Mouse (Mus musculus): ENCODE measurements at regions not wholly inside any gene's neighbourhood (a gene's known extent, or its start where the extent isn't known, plus 50 kb on each side); places are given as distances from the start of the nearest gene placed in this dataset.

GRCm38 (mm10) chr13:110450526-110450925 is 55.7 kb downstream of the Plk2 start:
- no peak overlapping the region for H3K4me3 ChIP-seq (replicated peaks)
- H3K36me3 ChIP-seq: no peaks in the 10 kb centered on the region
- no peak for ATAC-seq (ENCODE audit: insufficient read depth, low FRiP score, low read depth)
- H3K9me3 ChIP-seq: no peaks in the 10 kb centered on the region
- no peak overlapping the region for H3K9ac ChIP-seq
- H3K4me2 ChIP-seq: no peak overlapping the region
- H3K27ac ChIP-seq: no peak overlapping the region
- 62% methylated on average over 1 of the region's 1 CpGs for WGBS
- H3K27me3 ChIP-seq (replicated peaks): no peaks in the 10 kb centered on the region
- H3K4me1 ChIP-seq: no peaks in the 10 kb centered on the region

- Histone ChIP-seq H3K9me3 (no peaks in the 10 kb centered on the region), H3K4me3 (replicated peaks) (no peak overlapping the region), H3K9ac (no peak overlapping the region), H3K4me2 (no peak overlapping the region), H3K36me3 (no peaks in the 10 kb centered on the region), H3K4me1 (no peaks in the 10 kb centered on the region), H3K27ac (no peak overlapping the region), H3K27me3 (replicated peaks) (no peaks in the 10 kb centered on the region)
- WGBS: 68% methylated on average over 6 of the region's 6 CpGs
- ATAC-seq (ENCODE audit: insufficient read depth, low FRiP score, low read depth): no peak
Observed at GRCm38 (mm10) chr13:110452009-110452525, 57.2 kb downstream of the Plk2 start.

GRCm38 (mm10) chr13:110455085-110455484 is 60.2 kb downstream of the Plk2 start:
- Histone ChIP-seq H3K27me3 (replicated peaks) (no peaks in the 10 kb centered on the region), H3K36me3 (no peaks in the 10 kb centered on the region), H3K27ac (no peak overlapping the region), H3K9me3 (no peaks in the 10 kb centered on the region), H3K4me3 (replicated peaks) (no peak overlapping the region), H3K4me2 (no peak overlapping the region), H3K9ac (no peak overlapping the region), H3K4me1 (no peaks in the 10 kb centered on the region)
- ATAC-seq (ENCODE audit: insufficient read depth, low FRiP score, low read depth): no peak
- 64% methylated on average over 4 of the region's 4 CpGs for WGBS

GRCm38 (mm10) chr13:110455569-110456196 is 60.8 kb downstream of the Plk2 start:
- no peak for ATAC-seq (ENCODE audit: insufficient read depth, low FRiP score, low read depth)
- H3K9ac ChIP-seq: no peak overlapping the region
- no peaks in the 10 kb centered on the region for H3K36me3 ChIP-seq
- no peak overlapping the region for H3K4me2 ChIP-seq
- H3K4me1 ChIP-seq: no peaks in the 10 kb centered on the region
- no peaks in the 10 kb centered on the region for H3K27me3 ChIP-seq (replicated peaks)
- H3K27ac ChIP-seq: no peak overlapping the region
- WGBS: 49% methylated on average over 5 of the region's 5 CpGs
- no peak overlapping the region for H3K4me3 ChIP-seq (replicated peaks)
- no peaks in the 10 kb centered on the region for H3K9me3 ChIP-seq

GRCm38 (mm10) chr13:110458701-110459100 is 63.9 kb downstream of the Plk2 start:
- Histone ChIP-seq H3K4me1 (no peaks in the 10 kb centered on the region), H3K36me3 (no peaks in the 10 kb centered on the region), H3K9ac (no peak overlapping the region), H3K27ac (no peak overlapping the region), H3K27me3 (replicated peaks) (no peaks in the 10 kb centered on the region), H3K4me2 (no peak overlapping the region), H3K4me3 (replicated peaks) (no peak overlapping the region), H3K9me3 (no peaks in the 10 kb centered on the region)
- 42% methylated on average over 4 of the region's 4 CpGs for WGBS
- no peak for ATAC-seq (ENCODE audit: insufficient read depth, low FRiP score, low read depth)

- Histone ChIP-seq H3K9me3 (no peaks in the 10 kb centered on the region), H3K27me3 (replicated peaks) (no peaks in the 10 kb centered on the region), H3K4me1 (no peaks in the 10 kb centered on the region), H3K27ac (no peak overlapping the region), H3K9ac (no peak overlapping the region), H3K36me3 (no peaks in the 10 kb centered on the region), H3K4me2 (no peak overlapping the region), H3K4me3 (replicated peaks) (no peak overlapping the region)
- WGBS: 56% methylated on average over 13 of the region's 13 CpGs
- ATAC-seq (ENCODE audit: insufficient read depth, low FRiP score, low read depth): no peak
Observed at GRCm38 (mm10) chr13:110461581-110461980, 66.7 kb downstream of the Plk2 start.

GRCm38 (mm10) chr13:110471526-110471925 is 76.7 kb downstream of the Plk2 start:
- Histone ChIP-seq H3K27me3 (replicated peaks) (no peaks in the 10 kb centered on the region), H3K4me1 (no peaks in the 10 kb centered on the region), H3K4me3 (replicated peaks) (no peak overlapping the region), H3K9ac (no peak overlapping the region), H3K36me3 (no peaks in the 10 kb centered on the region), H3K27ac (no peak overlapping the region), H3K9me3 (no peaks in the 10 kb centered on the region), H3K4me2 (no peak overlapping the region)
- ATAC-seq (ENCODE audit: insufficient read depth, low FRiP score, low read depth): no peak
- WGBS: 48% methylated on average over 4 of the region's 4 CpGs

GRCm38 (mm10) chr13:110477709-110478108 is 82.9 kb downstream of the Plk2 start:
- no peak for ATAC-seq (ENCODE audit: insufficient read depth, low FRiP score, low read depth)
- no peaks in the 10 kb centered on the region for H3K4me1 ChIP-seq
- no peaks in the 10 kb centered on the region for H3K27me3 ChIP-seq (replicated peaks)
- H3K9me3 ChIP-seq: no peaks in the 10 kb centered on the region
- no peak overlapping the region for H3K4me2 ChIP-seq
- H3K27ac ChIP-seq: no peak overlapping the region
- no peak overlapping the region for H3K9ac ChIP-seq
- 85% methylated on average over 5 of the region's 5 CpGs for WGBS
- H3K4me3 ChIP-seq (replicated peaks): no peak overlapping the region
- H3K36me3 ChIP-seq: no peaks in the 10 kb centered on the region

- no peak overlapping the region for H3K9ac ChIP-seq
- H3K36me3 ChIP-seq: no peaks in the 10 kb centered on the region
- H3K27me3 ChIP-seq (replicated peaks): no peaks in the 10 kb centered on the region
- H3K4me2 ChIP-seq: no peak overlapping the region
- H3K4me1 ChIP-seq: no peaks in the 10 kb centered on the region
- WGBS: 67% methylated on average over 5 of the region's 6 CpGs
- no peak overlapping the region for H3K27ac ChIP-seq
- no peak overlapping the region for H3K4me3 ChIP-seq (replicated peaks)
- ATAC-seq (ENCODE audit: insufficient read depth, low FRiP score, low read depth): no peak
- H3K9me3 ChIP-seq: no peaks in the 10 kb centered on the region
Observed at GRCm38 (mm10) chr13:110484358-110484940, 89.6 kb downstream of the Plk2 start.

- Histone ChIP-seq H3K27ac (no peak overlapping the region), H3K4me1 (no peaks in the 10 kb centered on the region), H3K4me2 (no peak overlapping the region), H3K4me3 (replicated peaks) (no peak overlapping the region), H3K27me3 (replicated peaks) (no peaks in the 10 kb centered on the region), H3K9me3 (no peaks in the 10 kb centered on the region), H3K9ac (no peak overlapping the region), H3K36me3 (no peaks in the 10 kb centered on the region)
- ATAC-seq (ENCODE audit: insufficient read depth, low FRiP score, low read depth): no peak
- 90% methylated on average over 1 of the region's 1 CpGs for WGBS
Observed at GRCm38 (mm10) chr13:110485515-110485914, 90.7 kb downstream of the Plk2 start.

- Histone ChIP-seq H3K9me3 (no peaks in the 10 kb centered on the region), H3K9ac (no peak overlapping the region), H3K36me3 (no peaks in the 10 kb centered on the region), H3K4me2 (no peak overlapping the region), H3K4me3 (replicated peaks) (no peak overlapping the region), H3K27me3 (replicated peaks) (no peaks in the 10 kb centered on the region), H3K4me1 (no peaks in the 10 kb centered on the region), H3K27ac (no peak overlapping the region)
- WGBS: 76% methylated on average over 2 of the region's 2 CpGs
- ATAC-seq (ENCODE audit: insufficient read depth, low FRiP score, low read depth): no peak
Observed at GRCm38 (mm10) chr13:110490166-110490565, 95.3 kb downstream of the Plk2 start.

- Histone ChIP-seq H3K27ac (no peak overlapping the region), H3K36me3 (no peaks in the 10 kb centered on the region), H3K4me3 (replicated peaks) (no peak overlapping the region), H3K9me3 (no peaks in the 10 kb centered on the region), H3K4me1 (no peaks in the 10 kb centered on the region), H3K27me3 (replicated peaks) (no peaks in the 10 kb centered on the region), H3K9ac (no peak overlapping the region), H3K4me2 (no peak overlapping the region)
- 47% methylated on average over 9 of the region's 9 CpGs for WGBS
- no peak for ATAC-seq (ENCODE audit: insufficient read depth, low FRiP score, low read depth)
Observed at GRCm38 (mm10) chr13:110492296-110493001, 97.6 kb downstream of the Plk2 start.
